Mouse (Mus musculus): ENCODE results near the gene Alg5.

- TF ChIP-seq TAL1 (IDR thresholded peaks at IDR 0.05; ENCODE audit: low read length) (no peak), GATA1 (IDR thresholded peaks at IDR 0.05; ENCODE audit: low read length) (no peak)
Measured at GRCm38 (mm10) chr3:54728100-54728499, 7.2 kb upstream of the Alg5 start.
